Mouse (Mus musculus) neural tube, embryonic 15.5 days (tissue): ENCODE data around the gene Tfip11. TPM values are rescaled to one million over a fixed set of nuclear protein-coding genes. Genes with fewer than 3 reads are reported as not detected.
"Not testable (repeated sequence)": the region's sequence is repeated elsewhere in the genome, so short reads cannot be mapped to it uniquely, and the experiment has no call there.

Experiments used
- ATAC-seq: fragments of 200-750 bp; cut with Nextera tagmentation; 2 replicates; pipeline ENCODE4 v1.8.0; 2017; ENCODE audit warnings: mild to moderate bottlenecking, moderate TSS enrichment, moderate library complexity; ENCODE audit not compliant: low FRiP score
- H3K27ac ChIP-seq: fragments of 300-500 bp; sonication (generic); replicated peaks from 2 replicates; pipeline ENCODE4 v1.5.1; 2015; ENCODE audit warnings: mild to moderate bottlenecking, inconsistent platforms
- H3K27me3 ChIP-seq: fragments of 300-500 bp; sonication (generic); replicated peaks from 2 replicates; pipeline ENCODE4 v1.6.1; 2015; ENCODE audit warnings: inconsistent platforms
- H3K36me3 ChIP-seq: fragments of 300-500 bp; sonication (generic); 2 replicates; pipeline ENCODE4 v1.6.1; 2015; ENCODE audit warnings: inconsistent platforms
- H3K4me1 ChIP-seq: fragments of 300-500 bp; sonication (generic); 2 replicates; pipeline ENCODE4 v1.6.1; 2015; ENCODE audit warnings: inconsistent platforms
- H3K4me2 ChIP-seq: fragments of 300-500 bp; sonication (generic); 2 replicates; pipeline ENCODE4 v1.6.1; 2015; ENCODE audit warnings: inconsistent platforms, mild to moderate bottlenecking, moderate library complexity
- H3K4me3 ChIP-seq: fragments of 300-500 bp; sonication (generic); replicated peaks from 2 replicates; pipeline ENCODE4 v1.5.1; 2015; ENCODE audit warnings: mild to moderate bottlenecking, inconsistent platforms
- H3K9ac ChIP-seq: fragments of 300-500 bp; sonication (generic); replicated peaks from 2 replicates; pipeline ENCODE4 v1.6.1; 2015; ENCODE audit warnings: mild to moderate bottlenecking, inconsistent platforms
- H3K9me3 ChIP-seq: fragments of 300-500 bp; sonication (generic); replicated peaks from 2 replicates; pipeline ENCODE4 v1.6.1; 2016; ENCODE audit warnings: inconsistent platforms
- whole genome bisulfite sequencing: fragments of 180-500 bp; shearing (Covaris S2); methylation state at CpG from one replicate; pipeline ENCODE4 v1.1.7; 2015; ENCODE audit warnings: mixed read lengths; 5-methylcytosine and 5-hydroxymethylcytosine counted together
- polyA plus RNA-seq: library from polyadenylated mRNA; unstranded; fragments of >200 nt; fragmentation: Nextera tagmentation; extraction: Ambion mirVana; gene quantifications from 2 replicates; pipeline ENCODE4 v1.2.1, GENCODE M21; 2015

Tfip11 gene
- polyA plus RNA-seq, 1 experiment from 2014 or later: 29.7 TPM

- H3K4me3 ChIP-seq: no peak overlapping the region
- 93% methylated on average over 4 of the region's 4 CpGs for WGBS
- ATAC-seq: no peak
Observed at GRCm38 (mm10) chr5:112301694-112302093, 24.5 kb upstream of the Tfip11 start.

GRCm38 (mm10) chr5:112302310-112302709 lies 23.8 kb upstream of the Tfip11 start:
- WGBS: 89% methylated on average over 5 of the region's 5 CpGs
- Histone ChIP-seq H3K4me2 (no peak overlapping the region), H3K4me1 (peaks cover 10% of the 10 kb centered on the region; the same call in 1 of the 2 replicates), H3K9me3 (no peaks in the 10 kb centered on the region), H3K27me3 (no peaks in the 10 kb centered on the region), H3K9ac (no peak overlapping the region), H3K27ac (no peak overlapping the region), H3K36me3 (0 out of 2 replicates have a peak, but pooled peaks cover under 1% of the 10 kb centered on the region), H3K4me3 (no peak overlapping the region)
- ATAC-seq: no peak

More at GRCm38 (mm10) chr5:112301694-112302093, 24.5 kb upstream of the Tfip11 start:
- Histone ChIP-seq H3K27ac (no peak overlapping the region), H3K36me3 (no peaks in the 10 kb centered on the region), H3K27me3 (no peaks in the 10 kb centered on the region), H3K9ac (no peak overlapping the region), H3K4me1 (peaks cover 10% of the 10 kb centered on the region; the same call in 1 of the 2 replicates), H3K9me3 (no peaks in the 10 kb centered on the region), H3K4me2 (no peak overlapping the region)

GRCm38 (mm10) chr5:112305842-112306241 lies 20.3 kb upstream of the Tfip11 start:
- no peak overlapping the region for H3K4me3 ChIP-seq
- H3K27me3 ChIP-seq: no peaks in the 10 kb centered on the region
- no peaks in the 10 kb centered on the region for H3K9me3 ChIP-seq
- no peak overlapping the region for H3K4me2 ChIP-seq
- WGBS: 67% methylated on average over 5 of the region's 5 CpGs
- H3K4me1 ChIP-seq: peaks cover 5% of the 10 kb centered on the region; the same call in 1 of the 2 replicates
- peaks cover 33% of the 10 kb centered on the region for H3K36me3 ChIP-seq
- no peak overlapping the region for H3K27ac ChIP-seq
- no peak for ATAC-seq
- H3K9ac ChIP-seq: no peak overlapping the region

- Histone ChIP-seq H3K9ac (no peak overlapping the region), H3K27ac (no peak overlapping the region), H3K4me1 (no peaks in the 10 kb centered on the region; the same call in 1 of the 2 replicates), H3K27me3 (no peaks in the 10 kb centered on the region), H3K4me3 (no peak overlapping the region), H3K9me3 (no peaks in the 10 kb centered on the region), H3K4me2 (no peak overlapping the region), H3K36me3 (peaks cover 44% of the 10 kb centered on the region)
- ATAC-seq: no peak
- 65% methylated on average over 11 of the region's 11 CpGs for WGBS
Observed at GRCm38 (mm10) chr5:112313222-112313885, 12.8 kb upstream of the Tfip11 start.

GRCm38 (mm10) chr5:112316468-112316867 lies 9.7 kb upstream of the Tfip11 start:
- WGBS: 82% methylated on average over 5 of the region's 5 CpGs
- no peak for ATAC-seq
- no peaks in the 10 kb centered on the region; the same call in 1 of the 2 replicates for H3K4me1 ChIP-seq
- H3K27me3 ChIP-seq: 0 out of 2 replicates have a peak, but pooled peaks cover 3% of the 10 kb centered on the region
- H3K4me2 ChIP-seq: no peak overlapping the region
- no peak overlapping the region for H3K9ac ChIP-seq
- no peaks in the 10 kb centered on the region for H3K9me3 ChIP-seq
- H3K36me3 ChIP-seq: peaks cover 15% of the 10 kb centered on the region
- no peak overlapping the region for H3K4me3 ChIP-seq
- no peak overlapping the region for H3K27ac ChIP-seq

- 0 out of 2 replicates have a peak, but pooled peaks cover 5% of the 10 kb centered on the region for H3K27me3 ChIP-seq
- no peak overlapping the region for H3K4me3 ChIP-seq
- no peaks in the 10 kb centered on the region for H3K9me3 ChIP-seq
- no peak overlapping the region for H3K9ac ChIP-seq
- no peak for ATAC-seq
- H3K4me2 ChIP-seq: no peak overlapping the region
- no peaks in the 10 kb centered on the region; the same call in 1 of the 2 replicates for H3K4me1 ChIP-seq
- H3K27ac ChIP-seq: no peak overlapping the region
- 58% methylated on average over 5 of the region's 5 CpGs for WGBS
- H3K36me3 ChIP-seq: peaks cover 15% of the 10 kb centered on the region
Observed at GRCm38 (mm10) chr5:112317328-112317727, 8.8 kb upstream of the Tfip11 start.

- H3K9ac ChIP-seq, H3K4me2 ChIP-seq, H3K27ac ChIP-seq, ATAC-seq, H3K9me3 ChIP-seq, H3K4me1 ChIP-seq, H3K4me3 ChIP-seq, H3K27me3 ChIP-seq: not testable (repeated sequence)
- 66% methylated on average over 2 of the region's 2 CpGs for WGBS
- H3K36me3 ChIP-seq: peaks cover 10% of the 10 kb centered on the region
Observed at GRCm38 (mm10) chr5:112319343-112319742, 6.8 kb upstream of the Tfip11 start.

- H3K4me2 ChIP-seq: no peak overlapping the region
- H3K4me1 ChIP-seq: peaks cover 8% of the 10 kb centered on the region
- 84% methylated on average over 5 of the region's 5 CpGs for WGBS
- no peak overlapping the region for H3K4me3 ChIP-seq
- H3K9ac ChIP-seq: no peak overlapping the region
- H3K36me3 ChIP-seq: peaks cover 2% of the 10 kb centered on the region
- H3K9me3 ChIP-seq: no peaks in the 10 kb centered on the region
- 0 out of 2 replicates have a peak, but pooled peaks cover 5% of the 10 kb centered on the region for H3K27me3 ChIP-seq
- no peak overlapping the region for H3K27ac ChIP-seq
- no peak for ATAC-seq
Observed at GRCm38 (mm10) chr5:112320379-112320778, 5.8 kb upstream of the Tfip11 start.

- Histone ChIP-seq H3K27ac (no peak overlapping the region), H3K4me2 (no peak overlapping the region), H3K9ac (no peak overlapping the region), H3K4me3 (no peak overlapping the region), H3K36me3 (no peaks in the 10 kb centered on the region), H3K27me3 (0 out of 2 replicates have a peak, but pooled peaks cover 5% of the 10 kb centered on the region), H3K4me1 (peaks cover 12% of the 10 kb centered on the region), H3K9me3 (no peaks in the 10 kb centered on the region)
- 79% methylated on average over 6 of the region's 6 CpGs for WGBS
- ATAC-seq: no peak
Observed at GRCm38 (mm10) chr5:112320936-112321335, 5.2 kb upstream of the Tfip11 start.

GRCm38 (mm10) chr5:112321376-112321775 lies 4.8 kb upstream of the Tfip11 start:
- H3K9me3 ChIP-seq: no peaks in the 10 kb centered on the region
- WGBS: 80% methylated on average over 4 of the region's 4 CpGs
- H3K4me2 ChIP-seq: no peak overlapping the region
- no peak overlapping the region for H3K27ac ChIP-seq
- H3K9ac ChIP-seq: no peak overlapping the region
- H3K4me3 ChIP-seq: no peak overlapping the region
- H3K4me1 ChIP-seq: peaks cover 12% of the 10 kb centered on the region
- ATAC-seq: no peak
- no peaks in the 10 kb centered on the region for H3K36me3 ChIP-seq
- 0 out of 2 replicates have a peak, but pooled peaks cover 5% of the 10 kb centered on the region for H3K27me3 ChIP-seq

GRCm38 (mm10) chr5:112323246-112323645 lies 2.9 kb upstream of the Tfip11 start:
- no peak for ATAC-seq
- H3K9ac ChIP-seq: no peak overlapping the region
- H3K4me2 ChIP-seq: no peak overlapping the region
- H3K27ac ChIP-seq: no peak overlapping the region
- no peaks in the 10 kb centered on the region for H3K9me3 ChIP-seq
- 88% methylated on average over 6 of the region's 6 CpGs for WGBS
- H3K4me1 ChIP-seq: peaks cover 29% of the 10 kb centered on the region
- H3K36me3 ChIP-seq: 0 out of 2 replicates have a peak, but pooled peaks cover 2% of the 10 kb centered on the region
- no peak overlapping the region for H3K4me3 ChIP-seq
- 0 out of 2 replicates have a peak, but pooled peaks cover 5% of the 10 kb centered on the region for H3K27me3 ChIP-seq
